Mouse (Mus musculus) liver, adult 2 months (tissue): ENCODE measurements around the gene Plxnb2. TPM values are rescaled to one million over a fixed set of nuclear protein-coding genes. Genes with fewer than 3 reads are reported as not detected.
A peak's percentile ranks its signal among the peaks of the same experiment; 100 is the strongest.

ENCODE experiments used
- DNase-seq: peaks from one replicate; pipeline ENCODE4 v3.0.0-alpha.2; 2011; ENCODE audit warnings: low read depth, low spot score; ENCODE audit errors: extremely low read depth
- H3K27ac ChIP-seq: fragments of 200-500 bp; replicated peaks from 2 replicates; pipeline ENCODE4 v1.5.1; 2012; ENCODE audit warnings: low read depth, mild to moderate bottlenecking, control low read depth, inconsistent platforms, low read length; ENCODE audit not compliant: insufficient read depth
- H3K27me3 ChIP-seq: fragments of 200-500 bp; 2 replicates; pipeline ENCODE4 v1.6.1; 2012; ENCODE audit warnings: mild to moderate bottlenecking, moderate library complexity, low read length, inconsistent platforms; ENCODE audit not compliant: control insufficient read depth, insufficient read depth
- H3K36me3 ChIP-seq: fragments of 200-500 bp; 2 replicates; pipeline ENCODE4 v1.6.1; 2012; ENCODE audit warnings: low read length, inconsistent platforms; ENCODE audit not compliant: control insufficient read depth, insufficient read depth
- H3K4me1 ChIP-seq: fragments of 200-500 bp; 2 replicates; pipeline ENCODE4 v1.6.1; 2011; ENCODE audit warnings: low read length; ENCODE audit not compliant: control insufficient read depth, insufficient read depth
- H3K4me3 ChIP-seq: fragments of 200-500 bp; 2 replicates; pipeline ENCODE4 v1.5.1; 2011; ENCODE audit warnings: low read depth, mild to moderate bottlenecking, control low read depth, low read length, moderate library complexity; ENCODE audit not compliant: insufficient read depth
- H3K79me2 ChIP-seq: fragments of 200-500 bp; 2 replicates; pipeline ENCODE4 v1.6.1; 2012; ENCODE audit warnings: inconsistent platforms, mild to moderate bottlenecking, low read length, moderate library complexity; ENCODE audit not compliant: control insufficient read depth, insufficient read depth
- H3K9ac ChIP-seq: fragments of 200-500 bp; 2 replicates; pipeline ENCODE4 v1.6.1; 2012; ENCODE audit warnings: low read depth, mild to moderate bottlenecking, control low read depth, inconsistent platforms, low read length
- CTCF ChIP-seq: fragments of 200-500 bp; IDR thresholded peaks from 2 replicates; pipeline ENCODE4 v1.5.1; 2011; ENCODE audit warnings: low read depth, low read length, control low read depth
- POLR2A ChIP-seq: fragments of 200-500 bp; IDR thresholded peaks from 2 replicates; pipeline ENCODE4 v1.6.1; 2011; ENCODE audit warnings: low read length, control low read depth; ENCODE audit not compliant: insufficient read depth; ENCODE audit errors: extremely low read depth
- WGBS: fragments of 180-500 bp; shearing (Covaris S2); methylation state at CpG from one replicate; pipeline ENCODE4 v1.1.7; 2018; 5-methylcytosine and 5-hydroxymethylcytosine counted together
- polyA plus RNA-seq: library from polyadenylated mRNA; depleted of rRNA; stranded (reverse); fragments of >200 nt; gene quantifications from 2 replicates; pipeline ENCODE4 v1.2.3, GENCODE M21; 2012
- total RNA-seq: library from RNA; depleted of rRNA; stranded (reverse); fragments of >200 nt; gene quantifications from 2 replicates; pipeline ENCODE4 v1.2.3, GENCODE M21; 2014

Gene Plxnb2
- total and polyA plus RNA-seq, 2 experiments: 80.0 to 199 TPM

GRCm38 (mm10) chr15:89178954-89179629, 1.5 kb downstream of the Plxnb2 start:
- DNase-seq: peak; percentile 95
- peak overlapping the region; percentile 96 for H3K27ac ChIP-seq
- peak overlapping the region; percentile 87 for H3K9ac ChIP-seq
- WGBS: 2% methylated on average over 16 of the region's 16 CpGs
- H3K4me1 ChIP-seq: peaks cover 42% of the 10 kb centered on the region
- H3K36me3 ChIP-seq: no peaks in the 10 kb centered on the region
- peak overlapping the region; percentile 82 for H3K4me3 ChIP-seq
- TF ChIP-seq POLR2A (peak; percentile 52; the same call in 1 of the 2 replicates), CTCF (no peak)
- H3K27me3 ChIP-seq: no peaks in the 10 kb centered on the region
- peaks cover 34% of the 10 kb centered on the region for H3K79me2 ChIP-seq

DNA sequence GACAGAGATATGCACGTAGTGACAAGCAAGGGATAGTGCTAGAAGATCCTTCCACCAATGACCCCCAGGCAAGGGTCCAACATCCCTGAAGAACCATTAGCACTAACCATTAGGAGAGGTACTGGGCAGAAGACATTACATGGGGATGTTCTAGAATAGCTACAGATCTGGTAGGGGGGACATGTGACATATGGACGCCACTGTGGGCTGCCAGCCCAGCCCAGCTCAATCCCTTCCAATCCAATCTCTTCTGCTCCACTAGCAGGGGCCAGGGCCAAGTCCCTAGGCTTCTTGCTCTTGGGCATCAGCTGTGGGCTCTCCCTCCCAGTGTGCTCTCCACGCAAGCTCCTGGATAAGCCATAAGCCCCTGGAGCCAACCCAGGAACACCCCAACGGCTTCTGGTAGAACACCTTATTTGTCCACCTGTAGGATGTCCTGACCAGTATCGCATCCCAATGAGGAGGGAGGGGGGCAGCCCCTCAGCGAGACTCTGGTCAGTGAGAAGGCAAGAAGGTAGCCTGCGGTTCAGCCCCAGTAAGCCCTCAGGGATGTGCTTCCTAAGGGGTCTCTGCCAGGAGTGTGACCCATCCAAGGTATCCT, 2.2 kb downstream of the Plxnb2 start:
- WGBS: 26% methylated on average over 7 of the region's 7 CpGs
- Histone ChIP-seq H3K27ac (peak overlapping the region; percentile 96), H3K27me3 (no peaks in the 10 kb centered on the region), H3K79me2 (peaks cover 40% of the 10 kb centered on the region), H3K36me3 (no peaks in the 10 kb centered on the region), H3K4me1 (peaks cover 44% of the 10 kb centered on the region), H3K9ac (peak overlapping the region; percentile 87), H3K4me3 (peak overlapping the region; percentile 82)
- TF ChIP-seq POLR2A (no peak), CTCF (no peak)
- DNase-seq: no peak

DNA sequence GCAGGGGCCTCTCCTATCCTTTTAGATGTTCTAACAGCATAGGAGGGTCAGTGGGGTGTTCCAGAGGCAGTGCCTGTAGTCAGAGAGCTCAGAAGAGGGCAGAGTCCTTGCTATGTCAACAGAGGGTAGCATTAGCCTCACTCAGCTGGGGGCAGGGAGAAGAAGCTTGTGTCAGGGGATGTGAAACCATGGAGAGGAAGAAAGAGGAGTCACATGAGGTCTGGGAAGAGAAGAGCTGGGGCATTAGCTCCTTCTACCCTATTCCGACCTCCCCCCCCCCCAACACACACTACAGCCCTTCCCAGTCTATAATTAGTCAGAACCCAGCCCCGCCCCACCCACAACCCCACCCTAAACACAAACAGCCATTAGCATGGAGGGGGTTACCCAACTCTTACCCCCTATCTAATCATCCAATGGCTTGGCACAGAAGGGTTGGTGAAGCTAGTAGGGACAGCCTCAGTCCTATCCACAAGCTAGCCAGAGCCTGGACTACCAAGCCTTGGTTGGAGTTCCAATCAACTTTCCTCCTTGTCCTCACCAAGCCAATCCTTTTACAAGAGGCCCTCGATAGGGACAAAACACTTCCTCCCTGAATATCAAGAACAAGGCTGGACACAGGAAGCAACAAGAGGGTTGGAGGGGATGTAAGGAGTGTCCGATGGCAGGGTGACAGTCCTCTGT, 2.9 kb downstream of the Plxnb2 start:
- H3K9ac ChIP-seq: peak overlapping the region; percentile 87
- H3K4me1 ChIP-seq: peaks cover 44% of the 10 kb centered on the region
- H3K79me2 ChIP-seq: peaks cover 47% of the 10 kb centered on the region
- peak; percentile 85 for DNase-seq
- H3K4me3 ChIP-seq: peak overlapping the region; percentile 13; the same call in 1 of the 2 replicates
- no peaks in the 10 kb centered on the region for H3K36me3 ChIP-seq
- 24% methylated on average over 4 of the region's 4 CpGs for WGBS
- no peak for TF ChIP-seq CTCF
- no peaks in the 10 kb centered on the region for H3K27me3 ChIP-seq
- peak overlapping the region; percentile 99 for H3K27ac ChIP-seq

- Histone ChIP-seq H3K27me3 (no peaks in the 10 kb centered on the region), H3K79me2 (peaks cover 52% of the 10 kb centered on the region), H3K9ac (peak overlapping the region; percentile 65), H3K36me3 (no peaks in the 10 kb centered on the region), H3K4me3 (peak overlapping the region; percentile 13), H3K27ac (peak overlapping the region; percentile 99), H3K4me1 (peaks cover 47% of the 10 kb centered on the region)
- TF ChIP-seq CTCF (no peak), POLR2A (no peak)
- WGBS: 0% methylated on average over 5 of the region's 5 CpGs
- peak; percentile 75 for DNase-seq
These were observed 3.5 kb downstream of the Plxnb2 start for GRCm38 (mm10) chr15:89177121-89177520.

DNA sequence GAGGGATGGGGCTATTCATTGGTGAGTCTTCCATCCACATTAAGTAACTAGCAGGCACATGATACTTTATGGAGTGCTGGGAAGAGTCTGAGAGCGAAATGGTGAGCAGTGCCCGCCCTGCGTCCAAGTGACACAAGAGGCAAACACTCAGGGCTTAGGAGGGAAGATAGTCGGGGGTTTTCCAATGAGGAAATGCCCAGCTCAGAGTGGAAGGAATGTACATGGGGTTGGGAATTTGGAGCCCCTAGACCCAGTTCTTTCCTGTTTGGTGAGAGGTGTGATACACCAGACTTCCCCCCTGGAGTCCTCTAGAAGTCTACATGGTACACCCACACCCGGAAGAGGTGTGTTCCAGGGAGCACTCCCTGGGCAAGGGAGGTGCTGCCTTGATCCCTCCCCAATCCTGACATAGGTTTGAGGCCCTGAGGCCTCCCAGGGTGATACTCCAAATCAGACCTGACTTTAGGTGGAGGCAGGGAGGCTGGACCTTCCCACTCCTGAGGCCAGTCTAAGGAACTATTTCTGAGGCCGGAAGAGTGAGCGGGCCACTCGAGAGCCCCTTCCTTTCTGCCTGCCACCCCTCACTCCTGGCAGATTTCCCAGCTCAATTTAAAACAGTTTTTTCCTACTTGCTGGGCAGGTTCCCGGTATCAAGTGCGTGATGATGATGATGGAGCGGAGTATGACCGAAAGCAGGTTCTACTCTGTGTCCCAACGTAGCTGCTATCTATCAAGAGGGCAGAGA, 5.0 kb downstream of the Plxnb2 start:
- Histone ChIP-seq H3K27me3 (no peaks in the 10 kb centered on the region), H3K4me1 (peaks cover 56% of the 10 kb centered on the region), H3K9ac (0 out of 2 replicates have a peak overlapping the region, but pooled peaks have one; percentile 4), H3K4me3 (no peak overlapping the region), H3K27ac (peak overlapping the region; percentile 99), H3K36me3 (no peaks in the 10 kb centered on the region), H3K79me2 (peaks cover 60% of the 10 kb centered on the region)
- TF ChIP-seq POLR2A (no peak), CTCF (no peak)
- WGBS: 71% methylated on average over 13 of the region's 13 CpGs
- no peak for DNase-seq
